Mouse (Mus musculus) neural tube, embryonic 13.5 days (tissue): Measurements from ENCODE around the gene Rab8a. TPM values are rescaled to one million over a fixed set of nuclear protein-coding genes. Genes with fewer than 3 reads are reported as not detected.
A peak's percentile ranks its signal among the peaks of the same experiment; 100 is the strongest.
"Not testable (repeated sequence)": the region's sequence is repeated elsewhere in the genome, so short reads cannot be mapped to it uniquely, and the experiment has no call there.

Source experiments
- ATAC-seq: fragments of 200-750 bp; cut with Nextera tagmentation; 2 replicates; pipeline ENCODE4 v1.8.0; 2017; ENCODE audit warnings: low read depth, mild to moderate bottlenecking, moderate TSS enrichment, moderate library complexity
- H3K27ac ChIP-seq: fragments of 300-500 bp; sonication (generic); replicated peaks from 2 replicates; pipeline ENCODE4 v1.5.1; 2015; ENCODE audit warnings: moderate library complexity, mild to moderate bottlenecking, inconsistent platforms
- H3K27me3 ChIP-seq: fragments of 300-500 bp; sonication (generic); 2 replicates; pipeline ENCODE4 v1.6.1; 2015; ENCODE audit warnings: mild to moderate bottlenecking, inconsistent platforms
- H3K36me3 ChIP-seq: fragments of 300-500 bp; sonication (generic); 2 replicates; pipeline ENCODE4 v1.6.1; 2015; ENCODE audit warnings: mild to moderate bottlenecking, inconsistent platforms
- H3K4me1 ChIP-seq: fragments of 300-500 bp; sonication (generic); replicated peaks from 2 replicates; pipeline ENCODE4 v1.6.1; 2015; ENCODE audit warnings: inconsistent platforms
- H3K4me2 ChIP-seq: fragments of 300-500 bp; sonication (generic); 2 replicates; pipeline ENCODE4 v1.6.1; 2015; ENCODE audit warnings: inconsistent platforms, mild to moderate bottlenecking, moderate library complexity
- H3K4me3 ChIP-seq: fragments of 300-500 bp; sonication (generic); 2 replicates; pipeline ENCODE4 v1.5.1; 2015; ENCODE audit warnings: mild to moderate bottlenecking, inconsistent platforms
- H3K9ac ChIP-seq: fragments of 300-500 bp; sonication (generic); 2 replicates; pipeline ENCODE4 v1.6.1; 2015; ENCODE audit warnings: moderate library complexity, mild to moderate bottlenecking, inconsistent platforms
- H3K9me3 ChIP-seq: fragments of 300-500 bp; sonication (generic); 2 replicates; pipeline ENCODE4 v1.6.1; 2016; ENCODE audit warnings: inconsistent platforms
- WGBS: fragments of 180-500 bp; shearing (Covaris S2); methylation state at CpG from one replicate; pipeline ENCODE4 v1.1.7; 2015; 5-methylcytosine and 5-hydroxymethylcytosine counted together
- polyA plus RNA-seq: library from polyadenylated mRNA; unstranded; fragments of >200 nt; fragmentation: Nextera tagmentation; extraction: Ambion mirVana; gene quantifications from 2 replicates; pipeline ENCODE4 v1.2.1, GENCODE M21; 2015

The Rab8a gene
- 109 and 129 TPM in 2 replicates for polyA plus RNA-seq

- Histone ChIP-seq H3K4me3 (peak within 1 kb of the TSS; percentile 89), H3K9me3 (no peaks in the 10 kb centered on the region), H3K27me3 (no peaks in the 10 kb centered on the region), H3K4me2 (peak within 1 kb of the TSS; percentile 88), H3K9ac (peak within 1 kb of the TSS; percentile 91), H3K36me3 (peaks cover 8% of the 10 kb centered on the region), H3K4me1 (peaks cover 35% of the 10 kb centered on the region), H3K27ac (peak within 1 kb of the TSS; percentile 82)
- under 1% methylated on average over 82 of the region's 82 CpGs for WGBS
- peak; percentile 99 for ATAC-seq
These were observed at the start of gene Rab8a for GRCm38 (mm10) chr8:72160707-72161697. TSS of gene Rab8a (plus strand) at chr8:72161200.

- no peak overlapping the region for H3K27ac ChIP-seq
- no peaks in the 10 kb centered on the region for H3K9me3 ChIP-seq
- WGBS = 68% methylated on average over 3 of the region's 3 CpGs
- no peak for ATAC-seq
- H3K36me3 ChIP-seq = no peaks in the 10 kb centered on the region
- H3K4me1 ChIP-seq = no peaks in the 10 kb centered on the region
- no peak overlapping the region for H3K4me2 ChIP-seq
- no peaks in the 10 kb centered on the region for H3K27me3 ChIP-seq
- H3K4me3 ChIP-seq = no peak overlapping the region
- H3K9ac ChIP-seq = no peak overlapping the region
These were observed 48.5 kb upstream of the Rab8a start for GRCm38 (mm10) chr8:72112486-72112885.

GRCm38 (mm10) chr8:72115202-72115601 is 45.8 kb upstream of the Rab8a start:
- WGBS = 90% methylated on average over 2 of the region's 2 CpGs
- no peak for ATAC-seq

GRCm38 (mm10) chr8:72118616-72119015 is 42.4 kb upstream of the Rab8a start:
- no peak overlapping the region for H3K27ac ChIP-seq
- H3K9ac ChIP-seq = no peak overlapping the region
- no peak for ATAC-seq
- WGBS = 57% methylated on average over 4 of the region's 4 CpGs
- H3K9me3 ChIP-seq = no peaks in the 10 kb centered on the region
- H3K4me1 ChIP-seq = no peaks in the 10 kb centered on the region
- H3K4me2 ChIP-seq = no peak overlapping the region
- no peaks in the 10 kb centered on the region for H3K36me3 ChIP-seq
- no peaks in the 10 kb centered on the region for H3K27me3 ChIP-seq
- H3K4me3 ChIP-seq = no peak overlapping the region

More at GRCm38 (mm10) chr8:72115202-72115601, 45.8 kb upstream of the Rab8a start:
- Histone ChIP-seq H3K4me2 (no peak overlapping the region), H3K9me3 (no peaks in the 10 kb centered on the region), H3K27me3 (no peaks in the 10 kb centered on the region), H3K4me3 (no peak overlapping the region), H3K9ac (no peak overlapping the region), H3K4me1 (no peaks in the 10 kb centered on the region), H3K36me3 (no peaks in the 10 kb centered on the region), H3K27ac (no peak overlapping the region)

DNA sequence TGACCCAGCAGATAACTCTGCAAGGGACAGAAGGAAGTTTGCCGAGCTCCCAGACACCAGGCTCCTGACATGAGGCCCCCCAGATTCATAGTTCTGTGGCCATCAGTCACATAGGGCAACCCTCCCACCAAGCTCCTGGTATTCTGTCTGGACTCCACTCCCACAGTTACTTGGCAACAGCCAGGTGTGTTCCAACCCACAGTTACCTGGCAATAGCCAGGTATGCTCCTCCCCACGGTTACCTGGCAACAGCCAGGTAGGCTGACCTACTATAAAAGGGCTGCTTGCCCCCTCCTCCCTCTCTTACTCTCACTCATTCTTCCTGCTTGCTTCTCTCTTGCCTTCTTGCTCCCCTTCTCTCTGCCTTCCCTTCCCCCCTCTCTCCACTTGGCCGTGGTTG is 39.5 kb upstream of the Rab8a start:
- ATAC-seq, H3K4me3 ChIP-seq, H3K27ac ChIP-seq, H3K4me1 ChIP-seq, H3K9me3 ChIP-seq, H3K4me2 ChIP-seq, H3K36me3 ChIP-seq, H3K9ac ChIP-seq, H3K27me3 ChIP-seq: not testable (repeated sequence)
- 61% methylated on average over 3 of the region's 3 CpGs for WGBS

- no peak overlapping the region for H3K4me2 ChIP-seq
- 49% methylated on average over 1 of the region's 1 CpGs for WGBS
- H3K27ac ChIP-seq = no peak overlapping the region
- H3K4me1 ChIP-seq = no peaks in the 10 kb centered on the region
- H3K27me3 ChIP-seq = no peaks in the 10 kb centered on the region
- no peaks in the 10 kb centered on the region for H3K9me3 ChIP-seq
- no peak overlapping the region for H3K9ac ChIP-seq
- H3K36me3 ChIP-seq = no peaks in the 10 kb centered on the region
- no peak for ATAC-seq
- H3K4me3 ChIP-seq = no peak overlapping the region
These were observed 39.0 kb upstream of the Rab8a start for GRCm38 (mm10) chr8:72121997-72122396.

DNA sequence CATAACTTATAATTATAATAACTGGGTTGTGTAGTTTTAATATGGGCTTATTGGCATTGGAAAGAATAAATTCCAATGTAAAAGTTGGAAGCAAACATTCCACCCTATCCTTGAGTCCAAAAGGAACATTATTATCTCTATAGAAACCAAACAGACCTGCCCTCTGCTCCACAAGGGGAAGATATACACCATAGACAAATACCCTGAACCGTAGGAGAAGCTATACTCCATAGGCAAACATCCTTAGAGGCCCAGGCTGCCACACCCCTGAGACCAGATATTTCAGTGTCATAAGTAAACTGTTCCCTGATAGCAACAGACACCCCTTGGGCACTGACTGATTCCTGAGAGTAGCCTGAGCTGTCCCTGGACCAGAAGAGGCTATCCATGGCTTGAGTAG is 33.2 kb upstream of the Rab8a start:
- Histone ChIP-seq H3K9ac (no peak overlapping the region), H3K4me2 (no peak overlapping the region), H3K4me1 (no peaks in the 10 kb centered on the region), H3K9me3 (no peaks in the 10 kb centered on the region), H3K36me3 (no peaks in the 10 kb centered on the region), H3K4me3 (no peak overlapping the region), H3K27me3 (no peaks in the 10 kb centered on the region), H3K27ac (no peak overlapping the region)
- WGBS = 91% methylated on average over 1 of the region's 1 CpGs
- ATAC-seq = no peak

DNA sequence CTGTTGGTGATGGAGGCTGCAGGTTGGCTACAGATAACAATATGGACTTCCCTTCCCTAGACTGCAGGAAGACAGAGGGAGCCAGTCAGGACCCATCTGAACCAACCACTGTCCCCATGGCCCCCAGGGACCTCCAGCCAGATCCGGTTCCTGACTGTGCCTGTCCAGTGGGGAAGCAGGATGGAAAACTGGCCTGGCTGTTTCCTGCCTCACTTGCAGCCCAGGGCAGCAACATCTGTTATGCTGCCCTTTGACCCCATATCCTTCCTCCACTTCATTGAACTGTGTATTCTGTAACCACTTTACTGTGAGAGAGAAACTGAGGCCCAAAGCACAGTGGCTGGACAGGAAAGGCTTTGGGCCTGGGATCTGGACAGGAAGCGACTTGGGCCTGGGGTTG is 29.7 kb upstream of the Rab8a start:
- Histone ChIP-seq H3K9me3 (no peaks in the 10 kb centered on the region), H3K27ac (0 out of 2 replicates have a peak overlapping the region, but pooled peaks have one; percentile 33), H3K27me3 (no peaks in the 10 kb centered on the region), H3K4me1 (peaks cover 12% of the 10 kb centered on the region), H3K4me3 (no peak overlapping the region), H3K4me2 (no peak overlapping the region), H3K36me3 (no peaks in the 10 kb centered on the region), H3K9ac (no peak overlapping the region)
- ATAC-seq = no peak
- WGBS = 78% methylated on average over 2 of the region's 2 CpGs

- no peak overlapping the region for H3K9ac ChIP-seq
- no peaks in the 10 kb centered on the region for H3K27me3 ChIP-seq
- WGBS = 85% methylated on average over 2 of the region's 2 CpGs
- no peaks in the 10 kb centered on the region for H3K36me3 ChIP-seq
- peaks cover 18% of the 10 kb centered on the region for H3K4me1 ChIP-seq
- peak overlapping the region; percentile 33; the same call in 1 of the 2 replicates for H3K27ac ChIP-seq
- no peak for ATAC-seq
- H3K9me3 ChIP-seq = no peaks in the 10 kb centered on the region
- H3K4me3 ChIP-seq = no peak overlapping the region
- H3K4me2 ChIP-seq = no peak overlapping the region
These were observed 29.1 kb upstream of the Rab8a start for GRCm38 (mm10) chr8:72131901-72132300.

DNA sequence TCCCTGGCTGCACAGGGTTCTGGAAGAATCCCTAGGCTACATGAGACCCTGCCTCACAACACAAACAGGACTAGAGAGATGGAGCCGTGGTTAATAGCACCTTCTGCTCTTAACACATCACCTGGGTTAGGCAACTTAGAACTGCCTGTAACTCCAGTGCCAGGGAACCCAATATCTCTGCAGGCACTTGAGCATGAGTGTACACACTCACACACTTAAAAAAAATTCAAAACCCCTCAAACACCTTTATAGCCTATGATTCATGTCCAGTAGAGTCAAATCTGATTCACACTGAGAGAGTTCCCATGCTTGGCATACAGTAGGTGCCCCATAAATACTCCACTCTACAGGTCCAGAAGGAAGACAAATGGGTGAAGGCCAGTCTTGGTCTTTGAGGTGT is 28.6 kb upstream of the Rab8a start:
- 79% methylated on average over 1 of the region's 1 CpGs for WGBS
- H3K4me1 ChIP-seq = peaks cover 23% of the 10 kb centered on the region
- no peak for ATAC-seq

GRCm38 (mm10) chr8:72132891-72133290 is 28.1 kb upstream of the Rab8a start:
- Histone ChIP-seq H3K4me2 (no peak overlapping the region), H3K27me3 (no peaks in the 10 kb centered on the region), H3K4me3 (no peak overlapping the region), H3K27ac (no peak overlapping the region), H3K9ac (no peak overlapping the region), H3K9me3 (no peaks in the 10 kb centered on the region), H3K36me3 (no peaks in the 10 kb centered on the region), H3K4me1 (peaks cover 28% of the 10 kb centered on the region)
- no peak for ATAC-seq
- WGBS = 88% methylated on average over 1 of the region's 1 CpGs

More for the DNA sequence above, 28.6 kb upstream of the Rab8a start:
- H3K9ac ChIP-seq = no peak overlapping the region
- no peak overlapping the region for H3K4me3 ChIP-seq
- H3K36me3 ChIP-seq = no peaks in the 10 kb centered on the region
- H3K27ac ChIP-seq = peak overlapping the region; percentile 33; the same call in 1 of the 2 replicates
- H3K9me3 ChIP-seq = no peaks in the 10 kb centered on the region
- H3K27me3 ChIP-seq = no peaks in the 10 kb centered on the region
- H3K4me2 ChIP-seq = no peak overlapping the region

DNA sequence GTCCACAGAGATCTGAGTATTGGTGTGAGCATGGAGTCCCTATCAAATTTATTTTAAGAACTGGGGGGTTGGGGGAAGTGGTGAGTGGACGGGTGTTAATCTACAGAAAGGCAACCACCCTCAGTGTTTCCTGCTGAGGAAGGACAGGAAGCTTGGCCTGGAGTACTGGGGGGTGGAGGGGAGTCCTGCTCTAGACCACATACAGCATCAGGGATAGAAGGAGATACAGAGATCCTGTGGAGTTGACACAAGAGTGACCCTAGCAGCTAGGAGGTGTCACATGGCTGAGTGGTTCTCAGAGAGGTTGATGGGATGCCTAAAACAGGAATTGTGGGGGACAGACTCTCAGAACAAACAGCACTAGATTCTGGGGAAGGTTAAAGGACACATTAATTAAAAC is 27.5 kb upstream of the Rab8a start:
- H3K27ac ChIP-seq = no peak overlapping the region
- no peaks in the 10 kb centered on the region for H3K9me3 ChIP-seq
- peaks cover 2% of the 10 kb centered on the region for H3K36me3 ChIP-seq
- 74% methylated on average over 1 of the region's 1 CpGs for WGBS
- H3K9ac ChIP-seq = no peak overlapping the region
- H3K4me3 ChIP-seq = no peak overlapping the region
- H3K4me1 ChIP-seq = peaks cover 31% of the 10 kb centered on the region
- no peak for ATAC-seq
- H3K4me2 ChIP-seq = no peak overlapping the region
- no peaks in the 10 kb centered on the region for H3K27me3 ChIP-seq
